Mouse (Mus musculus) urinary bladder, adult 18-20 months (tissue): ENCODE data around the gene 4931408C20Rik.
A peak's percentile ranks its signal among the peaks of the same experiment; 100 is the strongest.

Experiments
- DNase-seq, 2 experiments: peaks; one replicate each; pipeline ENCODE4 v3.0.0; 2022; ENCODE audit warnings: low spot score in 2 of 2, mixed read lengths in 2 of 2

4931408C20Rik gene

DNA sequence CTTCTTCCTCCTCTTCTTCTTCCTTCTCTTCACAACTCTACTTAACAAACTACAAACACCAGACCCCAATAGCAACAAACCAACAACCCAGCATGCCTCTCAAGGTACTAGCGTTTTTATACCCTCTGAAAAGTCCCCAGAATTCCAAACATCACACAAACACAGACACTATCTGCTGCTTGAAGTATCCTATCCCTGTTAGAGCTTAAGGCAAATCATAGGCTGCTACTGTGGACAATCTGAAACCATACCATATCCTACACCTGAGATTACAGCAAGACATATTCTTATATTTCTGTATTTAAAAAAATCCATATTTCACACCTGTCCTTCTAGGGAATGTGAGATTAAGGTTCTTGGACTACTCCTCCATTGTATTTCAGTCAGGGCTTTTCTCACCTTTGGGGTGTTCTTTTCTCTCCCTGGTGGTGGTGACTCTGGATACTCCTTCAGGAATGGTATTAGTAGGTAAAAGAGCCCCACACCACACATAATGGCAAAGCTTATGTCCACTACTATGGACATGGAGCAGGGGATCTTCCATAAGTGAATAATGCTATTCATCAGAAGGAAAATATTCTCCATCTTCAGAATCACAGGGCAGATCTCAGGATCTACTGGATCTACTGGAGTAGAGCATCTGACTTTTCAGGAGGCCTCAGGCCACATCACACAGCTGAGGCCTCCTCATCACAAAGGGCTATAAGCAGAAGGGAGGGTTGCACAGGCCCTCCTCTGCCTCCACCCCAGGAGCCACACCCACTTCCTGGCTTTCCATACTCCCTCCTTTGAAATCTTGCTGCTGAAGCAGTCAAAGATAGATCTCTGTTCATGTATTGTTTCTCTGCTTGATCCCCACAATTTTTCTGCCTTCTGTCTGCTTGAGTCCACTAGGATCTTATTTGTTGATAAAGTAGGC, at the start of gene 4931408C20Rik:
Gene 4931408C20Rik, minus strand, starts transcription at position 619 of the 919 bp plus-strand sequence.
- DNase-seq, result peak; percentile 3 to 10

- DNase-seq, result no peak
These were observed 666 bp upstream of the 4931408C20Rik start for GRCm38 (mm10) chr1:26687926-26688325.

- DNase-seq, result no peak
These were observed 1.1 kb downstream of the 4931408C20Rik start for GRCm38 (mm10) chr1:26685952-26686693.

DNA sequence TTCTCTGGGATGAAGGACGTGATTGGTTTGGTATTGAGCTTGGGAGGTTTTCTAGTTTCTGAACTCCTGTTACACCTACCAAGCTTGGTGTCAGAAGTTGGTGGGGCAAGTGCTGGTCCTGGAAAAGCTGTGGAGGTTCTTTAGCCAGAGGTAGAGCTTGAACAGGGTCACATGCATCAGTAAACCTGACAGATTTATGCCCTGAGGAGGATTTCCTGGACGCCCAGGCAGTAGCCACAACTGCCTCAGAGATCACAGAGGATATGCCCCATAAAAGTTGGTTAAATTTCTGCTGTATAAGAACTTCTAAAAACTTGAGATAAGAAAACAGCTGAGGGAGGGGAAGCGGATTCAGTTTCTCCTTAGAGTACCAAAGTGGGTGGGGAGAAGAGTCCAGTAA, 1.9 kb downstream of the 4931408C20Rik start:
- DNase-seq, result no peak

GRCm38 (mm10) chr1:26649704-26650388, 37.4 kb downstream of the 4931408C20Rik start:
- no peak for DNase-seq

DNA sequence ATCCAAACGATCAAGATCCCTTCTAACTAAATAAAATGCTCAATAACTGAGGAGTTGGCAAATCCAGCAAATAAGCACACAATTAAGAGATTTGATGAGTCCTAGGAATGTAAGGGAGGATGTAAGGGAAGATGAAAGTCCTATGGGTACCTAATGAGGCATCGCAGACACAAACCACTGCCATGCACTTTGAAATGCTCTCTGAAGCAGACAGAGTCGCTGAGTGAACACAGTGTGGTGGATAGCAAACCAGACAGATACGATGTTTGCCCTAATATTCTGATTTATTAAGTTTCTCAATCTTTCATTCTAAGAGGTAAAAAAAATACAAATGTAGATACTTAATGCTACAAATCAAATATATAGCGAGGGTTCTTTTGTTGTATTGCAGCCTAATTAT, 51.2 kb downstream of the 4931408C20Rik start:
- DNase-seq, result no peak
